Mouse (Mus musculus) embryo, embryonic 10.5 days (tissue): ENCODE measurements around the gene Pnp.
"Not testable (repeated sequence)": the region's sequence is repeated elsewhere in the genome, so short reads cannot be mapped to it uniquely, and the experiment has no call there.

Source experiments
- DNase-seq: peaks from one replicate; pipeline ENCODE4 v3.0.0-alpha.2; 2015; ENCODE audit warnings: low spot score

Pnp gene

DNA sequence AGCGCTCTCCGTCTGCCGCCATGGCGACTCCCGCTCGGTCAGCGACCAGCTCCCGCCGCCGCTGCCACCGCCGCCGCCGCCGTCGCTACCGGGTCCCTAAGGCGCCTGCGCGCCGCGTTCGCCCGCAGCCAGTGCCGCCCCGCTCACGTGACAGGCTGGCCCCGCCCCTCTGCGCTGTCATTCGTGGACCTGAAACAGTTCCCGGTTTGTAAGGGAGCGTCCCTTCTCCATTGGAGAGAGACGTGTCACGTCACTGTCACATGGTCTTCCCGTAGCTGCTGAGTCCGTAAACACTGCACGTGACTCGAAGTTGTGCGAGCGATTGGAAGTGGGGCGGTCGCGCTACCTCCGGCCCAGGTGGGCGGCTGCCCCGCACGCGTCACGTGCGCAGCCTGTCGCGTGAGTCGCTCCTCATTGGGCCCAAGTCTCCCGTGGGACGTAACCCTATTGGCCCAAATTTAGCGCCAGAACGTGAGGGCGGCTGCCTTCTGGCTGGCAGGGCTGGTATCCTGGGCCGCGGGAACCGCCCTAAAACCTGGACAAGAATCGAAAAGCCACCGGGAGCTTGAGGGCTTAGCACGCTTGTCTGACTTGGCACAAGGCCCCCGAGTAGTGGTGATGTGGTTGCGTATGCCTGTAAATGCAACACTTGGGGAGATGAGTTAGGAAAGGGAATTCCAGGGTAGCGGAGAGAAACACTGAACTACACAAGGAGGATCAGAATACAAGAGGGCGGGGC, at the start of gene Pnp, which contains the start of gene Pip4p1:
Gene Pnp, plus strand, starts transcription at position 329 of the 739 bp plus-strand sequence.
Gene Pip4p1, minus strand, starts transcription at position 103 of the 739 bp plus-strand sequence.
- DNase-seq, result peak; percentile 98

DNA sequence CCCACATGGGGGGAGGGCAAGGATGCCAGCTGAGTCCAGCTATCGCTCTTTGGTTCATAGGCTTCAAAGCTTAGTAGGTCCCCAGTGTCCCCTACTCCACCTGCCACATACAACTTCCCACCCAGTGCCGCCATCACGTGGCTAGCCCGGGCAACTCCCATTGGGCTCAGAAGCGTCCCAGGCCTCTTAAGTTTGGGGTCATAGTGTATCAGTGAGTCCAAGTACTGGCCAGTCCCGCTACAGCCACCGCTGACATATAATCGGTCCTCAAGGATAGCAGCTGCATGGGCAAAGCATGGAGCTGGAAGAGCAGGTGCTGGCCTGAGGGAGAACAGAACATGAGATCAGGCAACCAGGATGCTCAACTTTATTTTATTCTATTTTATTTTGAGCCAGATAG, 39.3 kb upstream of the Pnp start:
- no peak for DNase-seq

DNA sequence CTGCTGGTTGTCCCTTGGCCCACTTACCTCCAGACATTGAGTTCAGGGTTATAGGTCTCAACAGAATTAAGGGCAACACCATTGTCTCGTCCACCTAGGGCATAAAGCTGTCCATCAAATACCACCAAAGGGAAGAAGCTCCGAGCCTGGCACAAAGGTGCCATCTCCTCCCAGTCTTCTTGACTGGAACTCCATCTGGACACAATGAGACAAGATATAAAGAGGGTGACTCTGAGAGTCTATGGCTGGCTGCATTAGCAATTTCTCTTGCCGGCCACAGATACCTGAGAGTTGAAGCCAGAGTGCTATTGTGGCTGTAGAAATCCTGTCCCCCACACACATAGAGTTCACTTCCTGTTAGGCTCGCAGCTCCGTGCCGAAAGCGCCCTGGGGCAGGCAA, 38.8 kb upstream of the Pnp start:
- no peak for DNase-seq

DNA sequence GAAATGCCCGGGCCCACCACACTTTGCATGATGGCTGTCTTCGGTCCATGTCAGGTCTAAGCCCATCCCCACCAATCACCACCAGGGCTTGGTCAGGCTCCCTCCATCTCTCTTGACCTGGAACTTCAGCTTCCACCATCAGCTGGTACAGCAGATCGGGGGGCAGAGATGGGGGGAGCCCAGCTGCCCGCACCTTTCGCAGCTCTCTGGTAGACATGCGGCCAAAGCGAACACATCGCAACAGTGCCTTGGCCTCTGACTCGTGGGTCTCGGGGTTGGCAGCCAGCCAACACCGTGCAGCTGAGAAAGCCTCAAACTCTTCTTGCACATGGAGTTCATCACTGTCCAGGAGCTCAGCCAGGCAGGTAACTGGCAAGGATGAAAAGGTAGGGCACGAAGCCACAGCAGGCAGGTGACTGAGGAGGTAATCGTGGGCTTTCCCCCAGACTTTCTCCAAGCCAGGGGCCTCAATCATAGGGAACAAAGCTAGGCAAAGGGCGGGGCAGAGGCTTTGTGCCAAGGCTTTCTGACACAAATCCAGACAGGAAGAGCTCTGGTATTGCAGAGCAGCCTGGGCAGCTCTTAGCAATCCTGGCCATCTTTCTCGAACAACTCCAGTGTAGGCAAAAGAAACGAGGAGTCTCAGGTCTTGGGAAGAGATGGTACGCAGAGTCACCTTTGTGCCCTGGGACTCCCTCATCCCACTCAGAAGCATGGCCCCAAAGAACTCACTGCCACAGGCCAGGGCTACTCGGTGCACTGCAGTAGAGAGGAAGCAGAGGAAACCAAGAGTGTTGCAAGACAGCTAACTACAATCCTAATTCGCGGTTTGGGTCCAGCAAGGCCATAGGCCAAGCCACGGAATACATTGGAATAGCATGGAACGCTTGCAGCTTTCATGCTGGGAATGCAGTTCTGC, 38.1 kb upstream of the Pnp start:
- DNase-seq, result no peak

DNA sequence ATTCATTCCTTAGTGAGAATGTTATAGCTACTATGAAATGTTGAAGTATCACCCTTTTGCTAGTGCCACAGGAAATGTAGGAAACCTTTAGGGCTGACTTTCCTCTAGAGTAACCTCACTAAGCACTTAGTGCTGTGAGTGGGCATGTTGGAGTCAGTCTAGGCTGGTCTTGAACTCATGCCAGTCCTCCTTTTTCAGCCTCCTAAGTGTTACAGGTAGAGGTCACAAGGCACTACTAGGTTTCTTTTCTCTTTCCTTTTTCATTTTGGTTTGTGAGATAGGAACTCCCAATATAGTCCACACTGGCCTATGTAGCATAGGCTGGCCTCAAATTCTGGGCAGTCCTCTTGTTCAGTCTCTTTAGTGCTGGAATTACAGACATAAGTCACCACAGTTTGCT, 35.5 kb upstream of the Pnp start:
- DNase-seq, result no peak

DNA sequence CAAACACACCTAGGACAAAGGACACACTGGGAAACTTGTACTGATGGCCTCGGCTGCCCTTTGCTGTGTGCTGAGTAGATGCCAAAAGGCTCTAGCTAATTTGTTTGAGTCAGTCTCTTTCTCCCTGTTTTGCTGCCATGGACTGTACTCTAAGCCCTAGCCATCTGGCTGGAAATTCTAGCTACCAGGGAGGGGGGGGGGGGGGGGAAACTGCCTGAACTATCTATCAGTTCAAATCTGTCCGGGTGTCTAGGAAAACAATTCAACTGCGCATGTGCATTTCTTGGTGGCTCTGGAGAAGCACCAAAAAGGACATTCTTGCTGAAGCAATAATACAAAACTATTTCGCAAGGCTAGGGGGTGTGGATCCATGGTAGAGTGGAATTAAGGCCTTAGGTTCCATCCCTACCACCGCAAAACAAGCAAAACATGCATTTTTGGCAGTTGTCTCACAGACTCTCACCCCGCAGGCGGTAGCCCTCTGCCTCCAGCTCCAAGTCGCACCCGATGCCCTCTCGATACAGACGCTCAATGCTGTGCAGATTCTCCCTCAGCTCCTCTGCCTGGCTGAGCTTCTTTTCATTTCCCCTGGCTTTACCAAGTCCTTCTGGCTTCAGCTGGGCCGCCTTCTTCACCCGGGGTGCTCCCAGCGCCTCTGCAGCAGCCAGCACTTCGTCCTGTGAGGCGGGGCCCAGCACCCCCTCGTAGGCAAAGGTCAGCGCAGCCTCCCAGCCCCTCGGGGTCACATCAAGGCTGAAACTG, 34.7 kb upstream of the Pnp start:
- peak; percentile 28 for DNase-seq

DNA sequence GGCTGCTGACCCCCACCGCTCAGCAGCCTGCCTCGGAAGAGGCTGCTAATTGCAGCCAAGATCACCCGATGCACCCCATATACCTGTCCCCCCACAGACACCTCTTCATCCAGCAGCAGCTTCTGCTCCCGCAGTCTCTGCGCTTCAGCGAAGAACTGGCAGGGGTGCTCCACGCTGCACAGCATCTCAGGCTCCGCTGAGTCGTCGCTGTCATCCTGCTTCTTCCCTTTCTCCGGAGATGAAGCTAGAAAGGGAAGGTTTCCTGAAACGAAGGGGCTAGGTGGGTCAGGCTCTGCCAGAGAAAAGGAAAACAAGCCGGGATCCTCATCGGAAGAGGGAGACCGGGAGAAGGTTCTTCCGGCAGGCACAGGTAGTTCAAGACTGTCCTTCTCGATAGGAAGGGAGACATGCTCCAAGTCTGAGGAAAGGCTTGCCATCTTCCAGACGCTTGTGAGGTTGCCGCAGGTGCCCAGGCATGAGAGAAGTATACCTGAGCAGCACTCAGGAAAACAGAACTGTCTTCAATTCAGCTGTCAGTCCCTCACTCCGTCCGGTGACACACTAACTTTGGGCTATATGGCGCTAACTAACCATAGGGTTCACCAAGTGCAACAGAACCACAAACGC, 34.0 kb upstream of the Pnp start:
- DNase-seq, result peak; percentile 32

DNA sequence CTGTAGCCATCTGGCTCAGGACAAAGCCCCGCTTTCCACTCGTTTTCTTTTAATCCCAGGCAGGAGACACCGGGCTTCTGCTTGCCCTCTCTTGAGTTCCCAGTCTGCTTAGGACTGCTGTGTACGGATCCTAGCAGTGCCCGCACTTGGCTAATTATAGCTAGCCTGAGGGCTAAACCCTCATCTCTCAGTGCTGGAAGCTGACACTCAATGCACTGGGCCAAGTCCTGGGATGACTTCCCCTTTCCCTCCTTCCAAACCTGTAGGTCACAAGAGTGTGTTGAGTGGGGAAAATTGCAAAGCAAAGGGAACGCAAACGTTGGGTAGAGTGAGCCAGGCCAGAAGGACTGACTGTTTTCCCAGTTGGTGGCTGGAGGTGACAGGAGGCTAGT, 33.5 kb upstream of the Pnp start, which contains the start of gene Klhl33:
Gene Klhl33, minus strand, starts transcription at position 134 of the 392 bp plus-strand sequence.
- peak; percentile 9 for DNase-seq

DNA sequence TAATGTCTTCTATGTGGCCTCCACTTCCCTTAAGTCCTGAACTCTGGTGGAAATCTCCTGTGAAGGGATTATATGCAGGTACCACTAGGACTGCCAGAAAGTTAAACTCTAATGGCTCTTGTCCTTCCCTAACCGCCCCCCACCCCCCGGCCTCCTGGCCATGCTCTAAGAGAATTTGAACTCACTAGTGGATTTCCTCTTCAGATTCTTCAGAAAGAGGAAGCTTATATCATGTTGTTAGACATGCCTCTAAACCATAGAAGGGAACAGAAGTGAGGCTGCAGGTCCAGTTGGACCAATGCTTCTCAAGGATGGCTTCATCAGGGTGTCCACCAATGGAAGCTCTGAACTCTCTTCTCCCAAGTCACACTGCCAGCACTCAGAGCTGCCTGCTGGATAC, 32.9 kb upstream of the Pnp start:
- DNase-seq, result not testable (repeated sequence)

DNA sequence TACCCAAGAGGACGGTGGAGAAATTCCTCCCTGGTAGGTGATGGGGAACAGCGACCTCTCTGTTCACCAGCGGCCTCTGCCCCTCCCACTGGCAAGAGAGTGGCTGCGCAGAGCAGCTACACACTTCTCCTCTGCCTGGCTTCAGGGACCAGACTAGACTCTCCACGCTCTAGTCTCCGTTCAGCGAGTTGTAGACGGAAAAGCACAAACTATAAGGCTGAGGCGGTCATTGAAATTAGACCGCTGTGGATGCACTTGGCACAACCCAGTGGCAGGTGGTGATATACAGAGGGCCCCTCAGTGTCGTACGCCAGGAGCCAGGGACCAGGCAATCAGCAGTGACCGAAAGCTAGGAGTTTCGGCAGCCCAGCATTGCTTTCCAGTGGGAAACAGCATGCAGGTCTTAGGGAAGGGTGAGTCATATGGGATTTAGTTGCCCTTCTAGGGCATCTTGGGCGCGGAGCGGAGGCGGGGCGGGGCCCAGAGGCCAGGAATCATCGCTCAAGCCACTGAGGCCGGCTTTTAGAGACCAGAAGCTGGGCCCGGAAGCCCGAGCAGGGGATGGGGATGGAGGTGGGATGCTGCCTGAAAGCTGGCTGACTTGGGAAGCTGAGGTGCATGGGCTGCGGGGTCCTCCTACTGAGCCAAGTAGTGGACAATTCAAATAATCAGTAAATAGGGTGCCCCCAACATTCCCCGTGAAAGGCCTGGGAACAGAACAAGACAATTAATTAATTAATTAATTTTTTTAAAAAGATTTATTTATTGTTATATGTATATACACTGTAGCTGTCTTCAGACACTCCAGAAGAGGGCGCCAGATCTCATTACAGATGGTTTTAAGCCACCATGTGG, 26.7 kb upstream of the Pnp start:
- DNase-seq, result peak; percentile 78

DNA sequence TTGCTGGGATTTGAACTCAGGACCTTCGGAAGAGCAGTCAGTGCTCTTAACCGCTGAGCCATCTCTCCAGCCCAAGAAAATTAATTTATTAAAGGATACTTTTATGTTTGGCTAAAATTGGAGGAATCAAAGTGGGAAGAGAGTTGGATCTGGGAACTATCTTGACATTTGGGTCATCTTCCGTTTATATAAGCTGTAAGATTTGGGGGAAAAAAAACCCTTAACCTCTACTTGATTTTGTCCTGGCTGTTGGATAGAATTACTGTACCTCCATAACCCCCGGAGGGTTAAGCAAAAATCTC, 26.1 kb upstream of the Pnp start:
- no peak for DNase-seq

DNA sequence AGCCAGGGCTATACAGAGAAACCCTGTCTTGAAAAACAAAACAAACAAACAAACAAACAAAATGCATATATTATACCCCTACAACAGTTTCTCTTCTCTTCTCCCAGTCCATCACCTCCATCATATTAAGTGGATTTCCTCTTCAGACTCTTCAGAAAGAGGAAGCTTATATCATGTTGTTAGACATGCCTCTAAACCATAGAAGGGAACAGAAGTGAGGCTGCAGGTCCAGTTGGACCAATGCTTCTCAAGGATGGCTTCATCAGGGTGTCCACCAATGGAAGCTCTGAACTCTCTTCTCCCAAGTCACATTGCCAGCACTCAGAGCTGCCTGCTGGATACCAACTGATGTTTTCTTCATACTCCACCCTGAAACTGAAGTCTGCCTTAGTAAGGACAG, 25.6 kb upstream of the Pnp start:
- not testable (repeated sequence) for DNase-seq

DNA sequence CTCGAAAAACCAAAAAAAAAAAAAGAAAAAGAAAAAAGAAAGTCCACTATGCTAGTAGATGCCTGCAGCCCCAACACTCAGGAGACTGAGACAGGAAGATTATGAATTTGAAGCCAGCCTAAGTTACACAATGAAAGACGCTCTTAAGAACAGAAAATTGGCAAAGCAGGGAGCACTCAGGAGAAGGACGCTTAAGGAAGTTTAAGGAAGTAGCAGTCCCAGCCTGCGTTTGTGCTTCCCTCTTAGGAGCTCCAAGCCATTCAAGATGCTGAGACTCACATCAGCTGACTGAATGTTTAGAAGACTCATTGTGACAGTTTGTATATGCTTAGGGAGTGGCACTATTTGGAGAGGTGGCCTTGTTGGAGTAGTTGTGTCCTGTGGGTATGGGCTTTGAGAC, 22.8 kb upstream of the Pnp start:
- DNase-seq, result no peak

DNA sequence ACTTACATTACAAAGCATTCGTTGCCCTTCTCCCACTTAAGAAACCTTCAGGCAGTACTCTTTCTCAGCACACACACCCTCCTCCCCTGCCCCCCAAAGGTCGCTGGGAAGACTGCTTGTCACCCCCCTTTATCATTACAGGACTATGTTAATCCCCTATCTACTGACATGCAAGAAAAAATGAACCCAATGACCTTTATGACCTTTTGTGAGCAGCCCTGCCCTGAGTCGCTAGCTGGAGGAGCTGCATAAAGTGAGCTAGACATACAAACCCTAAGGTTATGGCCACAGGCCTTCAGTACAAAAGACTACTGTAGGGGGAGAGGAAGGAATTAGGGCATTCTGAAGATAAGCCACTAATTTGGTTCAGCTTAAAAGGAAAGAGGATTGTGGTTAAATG, 19.5 kb upstream of the Pnp start:
- DNase-seq, result no peak

DNA sequence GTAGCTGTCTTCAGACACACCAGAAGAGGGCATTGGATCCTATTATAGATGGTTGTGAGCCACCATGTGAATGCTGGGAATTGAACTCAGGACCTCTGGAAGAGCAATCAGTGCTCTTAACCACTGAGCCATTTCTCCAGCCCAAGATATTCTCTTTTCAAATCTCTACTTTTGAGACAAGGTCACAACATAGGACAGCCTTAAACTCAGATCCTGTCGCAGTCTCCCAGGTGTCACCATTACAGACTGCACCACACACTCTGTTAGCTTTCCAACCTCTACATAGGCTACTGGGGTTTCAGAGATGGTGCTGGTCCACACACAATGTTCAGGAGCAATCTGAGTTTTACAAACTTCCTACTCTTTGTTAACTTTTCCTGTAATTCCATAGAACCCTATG, 7.4 kb upstream of the Pnp start:
- DNase-seq, result not testable (repeated sequence)

DNA sequence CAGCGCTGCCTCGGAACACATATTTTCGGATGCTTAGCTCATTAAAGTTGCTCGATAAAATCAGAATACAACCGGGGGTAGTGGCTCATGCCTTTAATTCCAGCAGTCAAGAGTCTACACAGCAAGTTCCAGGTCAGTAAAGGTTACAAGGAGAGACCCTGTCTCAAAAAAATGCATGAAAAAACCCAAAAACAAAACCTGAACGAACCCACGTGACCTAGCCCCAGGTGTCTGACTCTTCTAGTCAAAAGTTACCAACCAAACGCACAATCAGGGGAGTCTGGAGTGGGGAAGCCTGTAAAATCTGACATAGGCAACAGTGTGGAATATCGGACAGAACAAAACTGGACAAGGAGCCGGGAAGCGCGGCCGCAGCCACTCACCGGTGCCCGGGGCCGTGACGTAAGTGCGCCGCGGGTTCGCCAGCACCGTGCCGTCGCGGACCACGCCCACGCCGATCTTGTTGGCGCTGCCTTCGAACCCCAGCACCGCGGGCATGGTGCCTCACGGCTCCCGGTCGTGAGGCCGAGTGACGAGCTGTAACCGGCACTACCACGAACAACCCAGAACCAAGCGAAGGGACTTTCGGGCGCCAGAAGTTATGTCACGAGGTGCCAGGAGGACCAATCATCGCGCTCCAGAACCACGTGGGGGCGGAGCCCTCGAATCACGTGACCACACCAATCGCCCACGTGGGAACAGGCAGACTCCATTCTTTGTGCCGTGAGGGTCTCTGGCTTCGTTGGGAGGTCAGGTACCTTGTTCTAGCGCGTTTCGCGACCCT, 6.4 kb upstream of the Pnp start, which contains the start of the genes Osgep and Apex1:
Gene Osgep, minus strand, starts transcription at position 613 of the 784 bp plus-strand sequence.
Gene Apex1, plus strand, starts transcription at position 688 of the 784 bp plus-strand sequence.
- peak; percentile 99 for DNase-seq

DNA sequence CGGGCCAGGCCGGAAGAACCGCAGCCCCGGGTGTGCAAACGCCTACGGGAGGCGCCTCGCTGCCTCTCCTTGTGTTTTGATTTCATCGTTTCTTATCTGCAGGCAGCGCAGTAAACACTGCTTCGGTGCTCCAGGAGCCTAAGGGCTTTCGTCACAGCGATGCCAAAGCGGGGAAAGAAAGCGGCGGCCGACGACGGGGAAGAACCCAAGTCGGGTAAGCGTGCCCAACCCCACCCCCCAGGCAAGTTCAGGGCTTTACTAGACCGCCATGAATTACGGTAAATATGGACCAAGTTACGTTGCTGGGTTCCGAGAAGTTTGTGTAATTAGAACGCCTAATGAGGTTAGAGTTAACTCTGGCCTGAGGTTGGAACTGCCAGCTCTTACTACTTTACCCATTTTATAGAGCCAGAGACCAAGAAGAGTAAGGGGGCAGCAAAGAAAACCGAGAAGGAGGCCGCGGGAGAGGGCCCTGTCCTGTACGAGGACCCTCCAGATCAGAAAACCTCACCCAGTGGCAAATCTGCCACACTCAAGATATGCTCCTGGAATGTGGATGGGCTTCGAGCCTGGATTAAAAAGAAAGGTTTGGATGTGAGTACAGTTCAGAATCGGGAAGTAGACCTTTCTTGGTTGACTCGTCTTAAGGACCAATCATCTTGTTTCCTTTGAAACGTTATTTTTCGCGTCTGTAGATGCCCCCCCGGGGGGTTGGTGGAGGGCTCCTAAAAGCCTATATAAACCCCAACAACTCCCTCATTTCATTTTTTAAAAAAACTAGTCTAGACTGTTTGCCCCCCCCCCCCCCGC, 5.6 kb upstream of the Pnp start:
- peak; percentile 43 for DNase-seq

DNA sequence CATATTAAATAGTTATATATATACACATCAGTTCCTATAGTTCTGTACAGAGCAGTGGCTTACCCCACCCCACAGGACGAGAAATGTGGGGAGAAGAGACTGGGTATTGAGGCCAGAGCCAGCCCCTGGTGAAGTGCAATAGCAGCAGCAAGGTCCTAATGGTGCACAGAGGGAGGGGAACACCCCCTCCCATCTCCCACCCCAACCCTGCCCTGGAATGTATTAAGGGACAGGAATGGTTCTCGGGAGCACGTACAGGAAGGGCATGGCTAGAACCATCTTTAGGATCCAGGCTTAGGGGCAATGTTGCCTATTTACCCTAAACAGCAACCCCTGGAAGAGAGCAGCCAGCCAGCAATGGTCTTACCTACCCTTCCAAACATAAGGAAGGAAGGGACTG, 3.5 kb upstream of the Pnp start:
- no peak for DNase-seq

DNA sequence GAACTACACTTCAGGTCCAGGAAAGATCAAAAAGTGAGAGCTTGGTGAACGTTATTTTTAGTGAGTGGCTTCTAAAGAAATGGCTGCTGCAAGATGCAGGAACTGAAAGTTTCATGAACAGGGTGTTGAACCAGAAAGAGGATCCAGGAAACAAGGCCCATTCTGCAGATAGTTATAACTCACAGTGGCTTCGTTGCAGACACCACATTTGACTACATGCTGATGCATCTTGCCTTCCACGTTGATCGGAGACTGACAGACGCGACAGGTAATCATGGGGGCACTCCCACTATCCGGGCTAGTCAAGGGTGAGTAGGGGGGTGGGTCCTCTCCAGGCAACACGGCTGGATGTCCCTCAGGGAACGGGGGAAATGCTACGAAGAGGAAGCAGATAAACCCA, 931 bp upstream of the Pnp start:
- no peak for DNase-seq
